Comparison of ENCODE assay signal across 14 mouse cellular contexts in the genomic region with DNA sequence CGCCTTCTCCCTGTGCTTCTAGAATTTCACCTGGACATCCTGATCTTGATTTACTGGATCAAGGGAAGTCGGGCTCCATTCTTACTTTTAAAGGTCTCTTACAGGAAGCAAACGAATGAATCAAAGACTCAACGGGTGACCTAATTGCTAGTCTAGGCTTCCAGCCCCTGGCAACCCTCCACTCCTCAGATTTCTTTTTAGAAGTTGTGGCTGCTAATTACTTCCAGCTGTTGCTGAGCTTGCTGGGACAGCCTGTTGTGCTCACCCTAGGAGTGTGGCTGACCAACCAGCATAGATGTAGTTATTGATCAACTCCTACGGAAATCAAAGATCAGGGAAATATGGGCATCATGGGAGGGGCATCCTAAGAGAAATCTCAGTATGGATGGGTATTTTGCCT. TPM values are rescaled to one million over a fixed set of nuclear protein-coding genes. Genes with fewer than 3 reads are reported as not detected.
DNase-seq lines count a peak whose midpoint lies in the region; ATAC-seq and TF ChIP-seq lines count a peak whose summit lies in the region.
"Had no signal": no experiment of that assay in that cellular context is flagged by ENCODE, and none has a peak within 500 bp of the region (broad histone marks: within the 10 kb centered on the region; RNA-seq: fewer than 3 reads in every experiment).

No protein-coding gene starts in this region.

- TF ChIP-seq CTCF in embryonic fibroblast, embryonic 13.5 days (IDR thresholded peaks at IDR 0.05; ENCODE audit: borderline replicate concordance, insufficient read depth, low read length) = no peak

- WGBS in heart, embryonic 12.5 days = 71% methylated on average over 5 of the region's 5 CpGs

- TF ChIP-seq POLR2A in embryonic fibroblast, embryonic 13.5 days (IDR thresholded peaks at IDR 0.05; ENCODE audit: low read depth, low read length) = no peak

- no peak overlapping the region for H3K27ac ChIP-seq in heart, embryonic 12.5 days (ENCODE audit: poor library complexity, severe bottlenecking)
- peak overlapping the region; percentile 78 for H3K27ac ChIP-seq in embryonic fibroblast, embryonic 13.5 days (ENCODE audit: insufficient read depth, low read length)
- H3K27ac ChIP-seq: forebrain, embryonic 13.5 days; hindbrain, embryonic 12.5 days; liver, embryonic 14.5 days; midbrain, embryonic 12.5 days had no signal

- no peak overlapping the region for H3K4me2 ChIP-seq in heart, embryonic 12.5 days
- H3K4me2 ChIP-seq: forebrain, embryonic 13.5 days; hindbrain, embryonic 12.5 days; midbrain, embryonic 12.5 days had no signal

- H3K9ac ChIP-seq in heart, embryonic 12.5 days = no peak overlapping the region
- H3K9ac ChIP-seq: forebrain, embryonic 13.5 days; hindbrain, embryonic 12.5 days; liver, embryonic 14.5 days; midbrain, embryonic 12.5 days had no signal

- intact Hi-C loops in heart, postnatal 36 days (cut with DNase I) = no loop called here

- DNase-seq in heart, adult 18-20 months = peak; percentile 70 to 77
- DNase-seq in 3T3-L1 (ENCODE audit: low read depth, low spot score) = peak; percentile 75
- DNase-seq in heart, postnatal 36 days = peak; percentile 43 to 57
- DNase-seq in frontal cortex, postnatal 25 days (ENCODE audit: low spot score in 2 of 2) = no peak
- no peak for DNase-seq in adrenal gland, adult 2 months
- no peak for DNase-seq in right cerebral cortex, postnatal 14 days
- DNase-seq: adrenal gland, postnatal 36 days; cerebellum, adult 9-10 months had no signal

- H3K4me1 ChIP-seq in heart, embryonic 12.5 days (replicated peaks) = no peaks in the 10 kb centered on the region
- peaks cover 4% of the 10 kb centered on the region for H3K4me1 ChIP-seq in embryonic fibroblast, embryonic 13.5 days (ENCODE audit: control insufficient read depth, insufficient read depth, low read length)
- H3K4me1 ChIP-seq: forebrain, embryonic 13.5 days; hindbrain, embryonic 12.5 days; midbrain, embryonic 12.5 days had no signal

- no peaks in the 10 kb centered on the region for H3K27me3 ChIP-seq in heart, embryonic 12.5 days (replicated peaks)
- H3K27me3 ChIP-seq: forebrain, embryonic 13.5 days; hindbrain, embryonic 12.5 days; midbrain, embryonic 12.5 days had no signal

- 0 out of 2 replicates have a peak, but pooled peaks cover 5% of the 10 kb centered on the region for H3K9me3 ChIP-seq in heart, embryonic 12.5 days (replicated peaks)
- H3K9me3 ChIP-seq: forebrain, embryonic 13.5 days; hindbrain, embryonic 12.5 days; midbrain, embryonic 12.5 days had no signal

- ATAC-seq in heart, embryonic 12.5 days (ENCODE audit: insufficient number of reproducible peaks, low FRiP score) = no peak
- ATAC-seq: forebrain, embryonic 13.5 days had no signal

- H3K4me3 ChIP-seq in heart, embryonic 12.5 days = no peak overlapping the region
- no peak overlapping the region for H3K4me3 ChIP-seq in embryonic fibroblast, embryonic 13.5 days (ENCODE audit: insufficient read depth, low read length)
- H3K4me3 ChIP-seq: forebrain, embryonic 13.5 days; hindbrain, embryonic 12.5 days; midbrain, embryonic 12.5 days had no signal

- no peaks in the 10 kb centered on the region for H3K36me3 ChIP-seq in heart, embryonic 12.5 days
- H3K36me3 ChIP-seq: hindbrain, embryonic 12.5 days; midbrain, embryonic 12.5 days had no signal

RNA-seq across cellular contexts. Expression of gene Prg4, which starts 14.7 kb away (rescaled TPM):
- 10 to 100 TPM; 11.9 to 13.9 TPM for total RNA-seq in heart, adult 18-20 months (2021)
- polyA plus RNA-seq in heart, embryonic 12.5 days (2016; fragmentation: Nextera tagmentation; extraction: Ambion mirVana) = 0.46 and 0.63 TPM in 2 replicates
- polyA plus RNA-seq in embryonic fibroblast, embryonic 13.5 days (2011; ENCODE audit: insufficient read length, low read depth, missing spikeins) = 3.8 and 4.6 TPM in 2 replicates
- total RNA-seq in heart, postnatal 36 days (2021) = 10 to 100 TPM; 13.8 to 16.7 TPM
- total RNA-seq in adrenal gland, adult 2 months (2021) = 10 to 100 TPM in 1 of 2 experiments, 1 to 10 TPM in 1; 5.5 to 10.4 TPM
- polyA plus RNA-seq in adrenal gland, adult 2 months (2012; rRNA removed) = 0.11 and 0.62 TPM in 2 replicates

Comparison
In these comparisons a context has a peak if more than half of its experiments do, and no peak if none do; other contexts are left out.
1. DNase-seq: peak in heart, adult 18-20 months (2 of 2), 3T3-L1 (single experiment) and heart, postnatal 36 days (2 of 2); none in frontal cortex, postnatal 25 days (0 of 2), adrenal gland, adult 2 months (single experiment) and right cerebral cortex, postnatal 14 days (single experiment).